Mouse (Mus musculus) adipocyte (in vitro differentiated cells): Measurements from ENCODE around the gene Mtor.
A peak's percentile ranks its signal among the peaks of the same experiment; 100 is the strongest.

Source experiments
- DNase-seq: peaks from one replicate; pipeline ENCODE4 v3.0.0-alpha.2; 2016; ENCODE audit warnings: low spot score

Mtor gene

GRCm38 (mm10) chr4:148532516-148532915 is 84.1 kb downstream of the Mtor start:
- no peak for DNase-seq

- peak; percentile 62 for DNase-seq
Measured at GRCm38 (mm10) chr4:148533613-148534328, 85.4 kb downstream of the Mtor start.

- no peak for DNase-seq
Measured at GRCm38 (mm10) chr4:148535876-148536275, 87.5 kb downstream of the Mtor start.

GRCm38 (mm10) chr4:148549106-148549505 is 100.7 kb downstream of the Mtor start:
- DNase-seq, result no peak

- DNase-seq, result no peak
Measured at GRCm38 (mm10) chr4:148557766-148558165, 109.4 kb downstream of the Mtor start.

GRCm38 (mm10) chr4:148558297-148559000 is 110.0 kb downstream of the Mtor start, which contains the start of gene Exosc10:
Gene Exosc10, plus strand, starts transcription at chr4:148558429.
- peak; percentile 84 for DNase-seq

GRCm38 (mm10) chr4:148562676-148563075 is 114.3 kb downstream of the Mtor start:
- DNase-seq, result no peak

GRCm38 (mm10) chr4:148563595-148563994 is 115.2 kb downstream of the Mtor start:
- DNase-seq, result no peak

- no peak for DNase-seq
Measured at GRCm38 (mm10) chr4:148570138-148570537, 121.7 kb downstream of the Mtor start.

- DNase-seq, result no peak
Measured at GRCm38 (mm10) chr4:148570693-148571295, 122.4 kb downstream of the Mtor start.

GRCm38 (mm10) chr4:148573222-148573621 is 124.8 kb downstream of the Mtor start:
- no peak for DNase-seq

GRCm38 (mm10) chr4:148580765-148581164 is 132.4 kb downstream of the Mtor start:
- no peak for DNase-seq

GRCm38 (mm10) chr4:148581422-148581821 is 133.0 kb downstream of the Mtor start:
- no peak for DNase-seq

- DNase-seq, result no peak
Measured at GRCm38 (mm10) chr4:148583257-148583656, 134.8 kb downstream of the Mtor start.

- no peak for DNase-seq
Measured at GRCm38 (mm10) chr4:148586648-148587047, 138.2 kb downstream of the Mtor start.

GRCm38 (mm10) chr4:148588793-148589192 is 140.4 kb downstream of the Mtor start:
- DNase-seq, result peak; percentile 40

- DNase-seq, result no peak
Measured at GRCm38 (mm10) chr4:148589565-148589964, 141.2 kb downstream of the Mtor start.

- no peak for DNase-seq
Measured at GRCm38 (mm10) chr4:148590421-148591170, 142.2 kb downstream of the Mtor start.

GRCm38 (mm10) chr4:148591171-148591630 is 142.8 kb downstream of the Mtor start, which contains the start of gene Srm:
Gene Srm, plus strand, starts transcription at chr4:148591503.
- peak; percentile 94 for DNase-seq

GRCm38 (mm10) chr4:148591637-148592380 is 143.4 kb downstream of the Mtor start:
- no peak for DNase-seq

- no peak for DNase-seq
Measured at GRCm38 (mm10) chr4:148593996-148594395, 145.6 kb downstream of the Mtor start.
